Mouse (Mus musculus): ENCODE data around the gene Fbrsl1.

GRCm38 (mm10) chr5:110486674-110487334 lies 38.5 kb upstream of the Fbrsl1 start:
- TF ChIP-seq CTCF (IDR thresholded peaks at IDR 0.05; ENCODE audit: low read depth, low read length) (no peak), EP300 (IDR thresholded peaks at IDR 0.05; ENCODE audit: insufficient read depth, low read depth, low read length) (no peak)
